Mouse (Mus musculus): ENCODE measurements at regions not wholly inside any gene's neighbourhood (a gene's known extent, or its start where the extent isn't known, plus 50 kb on each side); places are given as distances from the start of the nearest gene placed in this dataset.

DNA sequence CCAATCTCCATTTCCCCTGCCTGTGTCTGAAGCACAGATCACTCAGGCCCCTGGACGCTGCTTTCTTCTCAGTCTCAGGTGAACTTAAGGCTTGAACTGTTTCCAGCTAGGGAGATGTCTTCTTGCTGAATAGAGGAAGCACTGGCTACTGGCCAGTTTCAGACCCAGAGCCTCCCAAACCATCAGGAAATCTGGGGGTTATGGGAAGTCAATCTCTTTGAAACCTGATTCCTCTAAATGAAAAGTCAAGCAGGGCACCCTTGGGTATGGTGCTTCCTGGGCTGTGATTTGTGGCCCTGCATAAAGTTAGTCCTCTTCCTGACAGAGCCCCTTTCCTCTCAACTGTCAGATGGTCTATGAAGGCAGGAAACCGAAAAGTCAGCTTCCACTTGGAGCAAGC is 208.2 kb downstream of the Sptssa start:
- DNase-seq = no peak

DNA sequence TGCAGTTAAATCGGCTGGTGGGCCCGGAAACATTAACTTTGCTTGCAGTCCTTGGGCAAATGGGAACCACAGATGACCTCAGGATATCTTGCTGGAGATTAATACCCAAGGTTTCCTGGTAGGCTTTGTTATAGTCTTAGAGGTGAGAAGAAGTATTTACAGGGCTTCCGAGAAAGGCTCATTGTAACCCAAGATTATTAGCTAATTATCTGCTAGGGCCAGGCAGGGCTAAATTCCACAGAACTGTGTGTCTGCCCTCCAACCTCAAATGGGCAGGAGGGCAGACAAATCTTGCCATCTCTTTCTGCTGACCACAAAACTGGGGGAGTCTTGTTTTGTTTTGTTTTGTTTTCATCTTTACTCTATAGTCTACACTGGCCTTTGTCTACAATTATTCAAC is 209.0 kb downstream of the Sptssa start:
- DNase-seq = no peak

- no peak for DNase-seq
These were observed 210.0 kb downstream of the Sptssa start for GRCm38 (mm10) chr12:54446356-54446755.

DNA sequence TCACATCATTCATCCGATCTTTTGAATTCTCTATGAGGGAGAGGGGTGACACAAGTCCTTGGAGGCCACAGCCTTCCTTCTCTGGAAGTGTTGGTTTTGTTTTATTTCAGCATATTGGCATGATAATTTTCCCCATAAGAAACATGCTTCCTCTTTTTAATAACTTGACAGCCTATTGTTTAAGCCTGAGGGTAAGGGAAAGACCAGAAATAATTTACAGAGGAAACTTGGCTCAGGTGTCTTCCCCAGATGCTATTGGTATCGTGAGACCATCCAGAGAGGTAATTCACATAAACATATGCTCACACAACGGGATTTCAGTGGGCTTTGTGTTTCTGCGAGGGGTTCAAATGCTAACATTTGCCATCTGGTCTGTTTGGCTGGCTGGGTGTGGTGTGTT is 212.0 kb downstream of the Sptssa start:
- no peak for DNase-seq

DNA sequence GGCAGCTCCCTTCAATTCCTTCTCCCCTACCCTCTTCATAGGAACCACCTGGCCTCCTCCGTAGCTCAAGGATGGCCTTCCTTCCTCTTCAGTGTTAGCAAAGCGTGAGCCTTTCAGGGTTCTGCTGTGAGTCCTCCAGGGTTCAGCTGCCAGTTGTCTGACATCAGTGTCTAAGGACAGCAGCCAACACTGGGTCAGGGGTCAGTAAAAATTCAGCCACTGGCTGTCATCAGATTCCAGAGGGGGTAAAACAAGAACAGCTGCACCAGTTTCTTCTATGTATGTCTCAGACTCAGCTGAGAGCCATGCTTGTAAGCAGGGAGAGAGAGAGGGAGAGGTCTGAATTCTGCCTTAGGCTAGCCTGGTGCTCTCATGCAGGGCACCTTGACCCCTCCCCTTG is 213.1 kb downstream of the Sptssa start:
- DNase-seq = no peak

GRCm38 (mm10) chr12:54442408-54442807 is 214.0 kb downstream of the Sptssa start:
- DNase-seq = no peak

- DNase-seq = no peak
These were observed 215.4 kb downstream of the Sptssa start for GRCm38 (mm10) chr12:54440851-54441593.

DNA sequence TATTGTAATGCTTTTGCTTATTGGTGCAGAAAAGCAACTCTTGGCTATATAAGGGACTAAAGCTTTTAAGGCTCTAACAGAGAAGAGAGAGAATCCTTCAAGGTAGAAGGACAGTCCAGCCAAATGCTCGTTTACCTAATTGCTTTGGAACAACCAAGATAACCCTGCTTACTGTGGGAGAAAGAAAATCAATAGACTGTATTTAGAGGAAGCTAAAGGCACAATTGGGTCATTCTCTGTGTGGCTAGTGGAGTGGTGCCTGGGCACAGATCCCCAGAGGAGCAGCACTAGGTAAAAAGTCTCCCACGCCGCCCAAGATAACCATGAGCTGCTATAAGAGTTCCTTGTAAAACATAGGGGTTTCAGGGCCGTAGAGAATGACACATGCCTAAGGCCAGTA is 217.6 kb downstream of the Sptssa start:
- DNase-seq = no peak

- no peak for DNase-seq
These were observed 221.6 kb upstream of the Egln3 start for GRCm38 (mm10) chr12:54425236-54425635.

GRCm38 (mm10) chr12:54414829-54415228 is 211.2 kb upstream of the Egln3 start:
- DNase-seq = no peak

GRCm38 (mm10) chr12:54414201-54414600 is 210.5 kb upstream of the Egln3 start:
- no peak for DNase-seq

- DNase-seq = no peak
These were observed 206.5 kb upstream of the Egln3 start for GRCm38 (mm10) chr12:54410038-54410605.

- no peak for DNase-seq
These were observed 205.2 kb upstream of the Egln3 start for GRCm38 (mm10) chr12:54408906-54409305.

- no peak for DNase-seq
These were observed 203.7 kb upstream of the Egln3 start for GRCm38 (mm10) chr12:54407301-54407896.

DNA sequence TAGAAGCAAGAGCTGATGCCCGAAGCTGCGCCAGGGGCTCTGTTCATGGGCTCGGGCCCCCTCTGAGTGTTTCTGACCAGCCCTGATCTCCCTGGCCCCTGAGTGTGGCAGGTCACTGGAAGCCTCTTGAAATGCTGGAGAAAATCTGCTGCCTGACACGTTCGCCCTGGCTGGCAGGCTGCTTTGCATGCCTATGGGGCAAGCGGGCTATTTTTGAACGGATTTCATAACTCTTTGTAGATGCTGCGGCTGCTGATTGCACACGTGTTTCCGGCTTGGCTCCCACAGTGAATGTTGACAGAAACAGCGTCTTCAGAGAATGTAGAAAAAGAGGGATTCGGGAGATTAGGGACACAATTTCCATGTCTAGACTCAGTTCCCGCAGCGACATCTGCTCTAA is 201.4 kb upstream of the Egln3 start:
- no peak for DNase-seq

DNA sequence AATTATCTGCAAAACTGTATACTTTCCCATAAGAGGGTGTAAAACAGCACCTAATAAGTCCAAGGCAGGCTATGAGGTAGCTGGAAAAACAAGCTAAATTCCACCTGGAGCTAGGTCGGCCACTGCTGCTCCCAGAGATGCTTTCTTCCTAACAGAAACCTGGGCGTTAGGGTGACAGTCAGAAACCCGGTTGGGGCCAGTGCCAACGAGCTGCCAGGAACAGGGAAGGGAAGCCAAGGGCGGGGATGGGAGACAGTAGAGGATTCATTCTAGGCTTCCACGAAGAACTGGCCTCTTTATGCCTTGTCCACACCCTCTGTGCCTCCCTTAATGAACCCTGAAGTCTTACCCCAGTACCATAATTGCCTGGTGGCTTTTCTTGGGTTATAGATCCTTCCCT is 198.9 kb upstream of the Egln3 start:
- no peak for DNase-seq

DNA sequence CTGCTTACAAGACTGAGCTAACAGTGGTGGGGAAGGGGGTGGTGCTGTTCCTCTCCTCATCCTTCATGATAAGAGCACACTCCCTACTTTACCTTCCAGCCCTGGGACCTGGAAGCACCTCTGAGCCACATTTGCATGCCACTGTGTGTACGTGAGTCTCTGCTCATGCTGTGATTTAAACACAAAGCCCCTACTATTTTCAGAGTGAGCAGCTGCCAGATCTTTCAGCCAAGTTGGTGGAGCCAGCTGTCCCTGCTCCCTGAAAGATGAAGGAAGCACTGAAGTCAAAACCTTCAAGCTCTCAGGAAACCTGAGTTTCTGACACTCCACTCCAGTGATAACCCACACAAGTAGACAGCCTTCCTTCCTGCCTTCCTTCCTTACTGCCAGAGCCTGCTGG is 198.0 kb upstream of the Egln3 start:
- DNase-seq = no peak

GRCm38 (mm10) chr12:54400084-54400483 is 196.4 kb upstream of the Egln3 start:
- DNase-seq = no peak

DNA sequence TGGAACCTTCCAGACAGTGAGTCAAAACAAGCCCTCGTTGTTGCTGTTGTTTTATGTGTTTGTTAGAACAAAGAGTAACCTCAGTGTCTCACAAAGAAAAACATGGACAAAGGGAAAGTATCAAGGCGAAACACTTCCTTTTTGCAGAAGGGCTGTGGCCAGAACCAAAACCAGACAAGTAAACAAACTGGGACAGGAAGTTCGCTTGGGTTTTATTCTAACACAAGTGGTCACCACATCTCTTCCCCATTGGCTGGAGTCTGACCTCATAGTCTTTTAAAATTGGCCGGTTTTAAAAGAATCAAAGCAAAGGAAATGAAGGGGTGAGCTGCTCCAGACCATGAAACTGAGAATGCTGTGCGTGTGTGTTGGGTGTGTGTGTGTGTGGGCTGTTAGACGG is 194.4 kb upstream of the Egln3 start:
- no peak for DNase-seq

- DNase-seq = no peak
These were observed 193.3 kb upstream of the Egln3 start for GRCm38 (mm10) chr12:54396952-54397351.

DNA sequence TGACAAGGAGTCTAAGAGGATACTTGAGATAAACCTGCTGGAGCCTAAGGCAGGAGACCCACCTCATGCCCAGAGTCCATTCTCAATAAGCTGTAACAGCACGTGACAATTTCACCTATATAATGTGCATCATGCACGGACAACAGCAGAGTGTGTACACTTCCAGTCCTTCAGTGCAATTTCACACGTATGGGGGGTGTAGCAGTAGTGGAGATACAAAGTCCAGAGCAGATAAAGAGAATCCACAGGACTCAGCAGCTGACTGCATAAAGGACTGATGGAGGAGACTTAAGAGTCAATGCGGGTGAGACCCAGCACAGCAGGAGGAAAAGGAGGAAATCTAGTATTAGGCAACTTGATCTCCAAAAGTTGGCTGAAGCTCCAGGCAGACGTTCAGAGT is 192.7 kb upstream of the Egln3 start:
- DNase-seq = no peak

DNA sequence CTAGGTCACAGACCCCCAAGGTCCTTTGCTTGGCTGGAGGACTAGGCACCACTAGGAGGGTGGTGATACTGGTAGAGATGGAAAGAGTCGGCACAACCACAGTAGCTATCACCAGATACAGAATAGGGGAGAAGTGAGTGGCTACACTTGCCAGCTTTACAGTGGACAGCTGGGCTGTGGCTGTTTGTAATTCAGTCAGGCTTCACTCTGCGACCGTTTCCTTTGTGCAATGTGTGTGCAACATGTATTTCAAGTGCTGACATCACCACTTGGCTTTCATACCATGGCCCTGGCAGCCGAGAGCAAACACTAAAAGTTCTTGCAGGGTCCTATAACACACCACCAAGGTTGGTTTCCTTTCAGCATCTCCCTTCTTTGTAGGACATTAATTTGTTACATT is 181.7 kb upstream of the Egln3 start:
- no peak for DNase-seq

DNA sequence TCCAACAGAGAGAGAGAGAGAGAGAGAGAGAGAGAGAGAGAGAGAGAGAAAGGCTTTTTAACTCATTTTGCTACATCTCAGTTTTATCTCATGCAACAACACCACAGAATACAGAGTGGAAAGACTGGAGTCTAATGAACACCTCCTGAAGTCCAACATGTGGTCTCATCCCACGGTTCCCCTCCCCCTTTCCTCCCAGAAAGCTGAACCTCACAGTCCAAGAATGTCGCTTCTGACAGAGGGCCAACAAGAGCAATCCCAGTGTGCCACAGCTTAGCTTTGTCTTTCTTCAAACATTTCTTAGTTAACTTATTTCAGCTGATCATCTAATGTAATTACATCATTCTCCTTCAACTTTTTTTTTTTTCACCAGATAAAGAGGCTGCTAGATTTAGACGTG is 180.5 kb upstream of the Egln3 start:
- DNase-seq = no peak

GRCm38 (mm10) chr12:54382965-54383364 is 179.3 kb upstream of the Egln3 start:
- no peak for DNase-seq

- DNase-seq = no peak
These were observed 178.4 kb upstream of the Egln3 start for GRCm38 (mm10) chr12:54382061-54382460.
